Mouse (Mus musculus) lung, postnatal 0 days (tissue): ENCODE measurements around the gene Arsb. TPM values are rescaled to one million over a fixed set of nuclear protein-coding genes. Genes with fewer than 3 reads are reported as not detected.

Source experiments
- ATAC-seq: fragments of 200-750 bp; cut with Nextera tagmentation; 2 replicates; pipeline ENCODE4 v1.8.0; 2017; ENCODE audit warnings: moderate library complexity
- DNase-seq: peaks from one replicate; pipeline ENCODE4 v3.0.0-alpha.2; 2016; ENCODE audit warnings: low spot score
- H3K27ac ChIP-seq: fragments of 300-500 bp; sonication (generic); 2 replicates; pipeline ENCODE4 v1.5.1; 2014; ENCODE audit warnings: antibody characterized with exemption, mild to moderate bottlenecking, low read length, mixed read lengths
- H3K27me3 ChIP-seq: fragments of 300-500 bp; sonication (generic); replicated peaks from 2 replicates; pipeline ENCODE4 v1.6.1; 2014; ENCODE audit warnings: low read length, mixed read lengths; ENCODE audit not compliant: insufficient read depth
- H3K36me3 ChIP-seq: fragments of 300-500 bp; sonication (generic); 2 replicates; pipeline ENCODE4 v1.6.1; 2014; ENCODE audit warnings: low read length, mixed read lengths; ENCODE audit not compliant: insufficient read depth
- H3K4me1 ChIP-seq: fragments of 300-500 bp; sonication (generic); 2 replicates; pipeline ENCODE4 v1.6.1; 2014; ENCODE audit warnings: antibody characterized with exemption, low read depth, low read length, mixed read lengths; ENCODE audit not compliant: insufficient read depth
- H3K4me2 ChIP-seq: fragments of 300-500 bp; sonication (generic); replicated peaks from 2 replicates; pipeline ENCODE4 v1.6.1; 2014; ENCODE audit warnings: low read depth, mild to moderate bottlenecking, low read length, moderate library complexity, mixed read lengths
- H3K4me3 ChIP-seq: fragments of 300-500 bp; sonication (generic); 2 replicates; pipeline ENCODE4 v1.5.1; 2014; ENCODE audit warnings: low read depth, low read length
- H3K9ac ChIP-seq: fragments of 300-500 bp; sonication (generic); replicated peaks from 2 replicates; pipeline ENCODE4 v1.6.1; 2014; ENCODE audit warnings: low read depth, mild to moderate bottlenecking
- H3K9me3 ChIP-seq: fragments of 300-500 bp; sonication (generic); 2 replicates; pipeline ENCODE4 v1.6.1; 2016; ENCODE audit warnings: low read length, mixed read lengths
- CTCF ChIP-seq: IDR thresholded peaks from 2 replicates; pipeline ENCODE4 v1.5.1; 2016; ENCODE audit warnings: antibody characterized with exemption, mild to moderate bottlenecking
- EP300 ChIP-seq: IDR thresholded peaks from 2 replicates; pipeline ENCODE4 v1.6.1; 2016; ENCODE audit warnings: antibody characterized with exemption, mild to moderate bottlenecking, control low read depth
- WGBS: fragments of 180-500 bp; shearing (Covaris S2); extraction: QIAGEN DNeasy Blood & Tissue Kit; methylation state at CpG from one replicate; pipeline ENCODE4 v1.1.7; 2014; 5-methylcytosine and 5-hydroxymethylcytosine counted together
- polyA plus RNA-seq: library from polyadenylated mRNA; unstranded; fragments of >200 nt; fragmentation: Nextera tagmentation; extraction: Ambion mirVana; gene quantifications from 2 replicates; pipeline ENCODE4 v1.2.1, GENCODE M21; 2015

Arsb gene
- polyA plus RNA-seq, 1 experiment from 2014 or later: 3.7 TPM

DNA sequence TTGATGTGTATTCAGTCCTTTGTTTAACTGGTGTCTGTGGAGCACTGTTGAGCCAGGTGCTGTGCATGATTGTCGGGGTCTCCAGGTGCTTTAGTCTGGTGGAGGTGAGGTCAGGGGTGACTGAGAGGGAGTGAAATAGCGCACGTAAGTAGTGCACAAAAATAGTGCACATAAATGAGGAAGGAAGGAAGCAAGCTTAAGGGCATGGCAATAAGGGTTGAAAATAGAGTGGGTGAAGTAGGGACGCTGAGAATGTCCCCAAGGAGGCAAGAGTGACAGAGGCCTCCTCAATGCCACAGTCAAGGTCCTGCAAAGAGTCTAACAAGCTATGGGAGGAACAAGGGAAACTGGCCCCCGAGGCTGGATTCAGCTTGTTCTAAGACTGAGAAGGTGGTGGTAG, 11.4 kb downstream of the Arsb start:
- 79% methylated on average over 5 of the region's 5 CpGs for WGBS
- ATAC-seq (no peak), DNase-seq (no peak)

DNA sequence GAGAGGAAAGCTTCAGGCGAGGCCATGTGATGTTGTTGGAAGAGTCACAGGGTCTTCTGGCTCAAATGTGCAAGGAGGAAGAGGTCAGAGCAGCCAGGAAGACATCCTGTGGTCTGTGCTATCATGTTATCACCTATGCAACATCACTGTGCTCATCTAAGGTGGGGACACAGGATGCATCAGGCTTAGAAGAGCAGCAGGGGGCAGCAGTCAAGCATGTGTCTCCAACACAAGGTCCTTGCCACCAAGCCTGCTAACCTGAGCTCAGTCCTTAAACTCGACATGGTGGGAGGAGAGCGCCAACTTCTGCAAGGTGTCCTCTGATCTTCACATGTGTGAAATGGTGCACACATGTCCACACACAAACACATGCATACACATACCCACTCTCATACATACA, 13.9 kb downstream of the Arsb start:
- ATAC-seq (no peak), DNase-seq (no peak)
- Histone ChIP-seq H3K36me3 (no peaks in the 10 kb centered on the region), H3K27ac (no peak overlapping the region), H3K4me2 (no peak overlapping the region), H3K4me3 (no peak overlapping the region), H3K9ac (no peak overlapping the region), H3K27me3 (no peaks in the 10 kb centered on the region), H3K9me3 (no peaks in the 10 kb centered on the region), H3K4me1 (no peaks in the 10 kb centered on the region)
- TF ChIP-seq CTCF (peak; percentile 56), EP300 (no peak)
- WGBS: 76% methylated on average over 3 of the region's 3 CpGs

More for the DNA sequence above, 11.4 kb downstream of the Arsb start:
- no peak overlapping the region for H3K4me2 ChIP-seq
- no peak overlapping the region for H3K4me3 ChIP-seq
- H3K27ac ChIP-seq: no peak overlapping the region
- H3K4me1 ChIP-seq: no peaks in the 10 kb centered on the region
- no peaks in the 10 kb centered on the region for H3K36me3 ChIP-seq
- H3K27me3 ChIP-seq: no peaks in the 10 kb centered on the region
- H3K9ac ChIP-seq: no peak overlapping the region
- TF ChIP-seq EP300 (no peak), CTCF (no peak)
- no peaks in the 10 kb centered on the region for H3K9me3 ChIP-seq

DNA sequence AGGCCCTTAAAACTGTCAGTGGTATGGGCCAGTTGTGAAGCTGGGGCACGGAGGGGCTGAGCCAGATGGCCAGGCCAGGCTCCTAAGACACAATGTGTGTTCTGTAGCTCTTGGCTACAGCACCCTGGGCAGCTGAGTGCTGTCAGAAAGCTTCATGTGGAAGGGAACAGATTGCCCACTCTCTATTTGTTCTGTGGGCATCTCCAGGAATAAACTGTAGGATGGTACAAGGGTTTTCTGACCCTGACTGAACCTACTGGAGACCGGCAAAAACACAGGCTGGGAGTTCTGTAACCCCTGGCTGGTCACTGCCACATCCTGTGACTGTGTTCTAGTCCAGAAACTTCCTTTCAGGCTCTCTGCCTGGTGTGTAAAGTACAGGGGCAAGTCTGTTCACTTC, 14.6 kb downstream of the Arsb start:
- DNase-seq (no peak), ATAC-seq (no peak)
- TF ChIP-seq EP300 (no peak), CTCF (no peak)
- no peaks in the 10 kb centered on the region for H3K9me3 ChIP-seq
- H3K9ac ChIP-seq: no peak overlapping the region
- H3K4me1 ChIP-seq: no peaks in the 10 kb centered on the region
- no peak overlapping the region for H3K27ac ChIP-seq
- H3K36me3 ChIP-seq: no peaks in the 10 kb centered on the region
- H3K4me2 ChIP-seq: no peak overlapping the region
- 82% methylated on average over 2 of the region's 2 CpGs for WGBS
- H3K27me3 ChIP-seq: no peaks in the 10 kb centered on the region
- no peak overlapping the region for H3K4me3 ChIP-seq

DNA sequence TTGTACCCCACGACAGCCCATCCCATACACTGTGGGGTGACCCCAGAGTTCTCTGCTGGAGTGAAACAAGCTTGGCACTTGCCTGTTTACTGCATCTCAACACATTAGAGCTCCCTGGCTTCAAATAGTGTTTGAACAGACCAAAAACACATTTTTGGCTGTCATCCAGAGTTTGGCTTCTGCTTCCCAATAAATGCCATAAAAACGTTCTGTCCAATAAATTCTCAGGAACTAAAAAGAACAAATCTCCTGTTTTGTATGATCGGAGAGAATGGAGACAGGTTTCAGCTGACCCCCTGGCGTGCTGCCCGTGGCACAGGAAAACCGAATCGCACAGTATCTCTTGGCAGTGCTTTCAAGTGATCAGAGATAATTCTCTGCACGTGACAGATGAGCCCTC, 16.2 kb downstream of the Arsb start:
- no peak overlapping the region for H3K9ac ChIP-seq
- no peak overlapping the region for H3K4me3 ChIP-seq
- DNase-seq: peak; percentile 30
- H3K36me3 ChIP-seq: no peaks in the 10 kb centered on the region
- TF ChIP-seq EP300: no peak
- TF ChIP-seq CTCF: no peak
- H3K27ac ChIP-seq: no peak overlapping the region
- WGBS: 48% methylated on average over 8 of the region's 8 CpGs
- no peaks in the 10 kb centered on the region for H3K27me3 ChIP-seq
- no peak overlapping the region for H3K4me2 ChIP-seq
- no peaks in the 10 kb centered on the region for H3K9me3 ChIP-seq
- no peak for ATAC-seq
- H3K4me1 ChIP-seq: no peaks in the 10 kb centered on the region

DNA sequence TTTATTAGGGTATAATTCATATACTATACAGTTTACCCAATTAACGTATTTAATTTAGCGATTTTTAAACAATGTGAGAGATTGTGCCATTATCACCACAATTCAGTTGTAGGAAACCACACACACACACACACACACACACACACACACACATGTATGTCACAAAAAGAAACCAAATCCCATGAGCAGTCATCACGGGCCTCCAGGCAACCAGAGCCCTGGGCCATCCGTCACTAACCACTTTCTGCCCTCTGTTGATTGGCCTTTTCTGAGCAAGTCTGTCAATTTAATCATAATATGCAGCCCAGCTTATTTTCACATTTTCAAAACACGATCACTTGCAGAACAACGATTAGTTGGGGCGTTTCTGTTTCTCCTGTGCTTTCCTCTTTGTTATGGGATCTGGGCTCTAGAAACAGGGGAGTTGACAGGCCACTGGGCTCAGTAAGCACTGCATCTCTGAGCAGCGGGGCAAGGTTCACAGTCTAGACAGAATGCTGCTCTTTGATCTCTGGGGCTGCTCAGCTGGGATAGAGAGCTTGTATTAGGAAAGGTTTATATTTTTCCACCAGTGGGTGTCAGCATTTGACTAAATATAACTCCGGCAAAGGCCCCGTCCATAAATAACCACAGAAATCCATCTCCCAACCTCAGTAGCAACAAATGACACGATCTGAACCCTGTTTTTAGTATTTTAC, 21.7 kb downstream of the Arsb start:
- H3K36me3 ChIP-seq: no peaks in the 10 kb centered on the region
- no peak overlapping the region for H3K4me3 ChIP-seq
- no peak overlapping the region for H3K4me2 ChIP-seq
- H3K9me3 ChIP-seq: no peaks in the 10 kb centered on the region
- ATAC-seq: peak; percentile 78
- peak; percentile 85 for DNase-seq
- H3K27ac ChIP-seq: no peak overlapping the region
- WGBS: 46% methylated on average over 11 of the region's 11 CpGs
- no peaks in the 10 kb centered on the region for H3K27me3 ChIP-seq
- no peaks in the 10 kb centered on the region for H3K4me1 ChIP-seq
- H3K9ac ChIP-seq: no peak overlapping the region
- TF ChIP-seq CTCF: peak; percentile 61
- TF ChIP-seq EP300: peak; percentile 26; the same call in 1 of the 2 replicates

DNA sequence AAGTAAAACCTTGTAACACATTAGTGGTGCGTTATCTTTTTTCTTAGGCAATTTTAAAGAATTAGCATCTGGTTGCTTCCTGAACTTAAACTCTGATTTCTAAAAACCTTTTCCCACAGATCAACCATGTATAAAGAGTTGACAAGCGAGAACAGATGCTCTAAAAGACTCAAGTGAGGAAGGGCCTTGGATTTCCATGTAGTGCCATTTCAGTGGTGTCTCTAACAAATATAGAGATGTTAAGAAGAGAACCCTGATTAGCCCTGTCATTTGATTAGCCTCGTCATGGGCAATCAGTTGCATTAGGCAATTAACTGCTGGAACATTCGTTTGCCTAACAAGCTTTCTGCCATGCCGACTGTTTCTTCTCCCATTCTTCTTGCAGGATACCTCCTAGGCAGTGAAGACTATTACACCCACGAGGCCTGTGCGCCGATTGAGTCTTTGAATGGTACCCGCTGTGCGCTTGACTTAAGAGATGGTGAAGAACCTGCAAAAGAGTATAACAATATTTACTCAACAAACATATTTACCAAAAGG, 22.3 kb downstream of the Arsb start:
- TF ChIP-seq EP300 (no peak), CTCF (no peak)
- WGBS: 80% methylated on average over 10 of the region's 10 CpGs
- Histone ChIP-seq H3K9me3 (no peaks in the 10 kb centered on the region), H3K36me3 (no peaks in the 10 kb centered on the region), H3K9ac (no peak overlapping the region), H3K27ac (no peak overlapping the region), H3K4me2 (no peak overlapping the region), H3K4me1 (no peaks in the 10 kb centered on the region), H3K4me3 (no peak overlapping the region), H3K27me3 (no peaks in the 10 kb centered on the region)
- ATAC-seq (no peak), DNase-seq (no peak)
